Mouse (Mus musculus): ENCODE results near the gene Zfp518a.

GRCm38 (mm10) chr19:40943552-40943951 is 49.0 kb downstream of the Zfp518a start:
- no peak for TF ChIP-seq CTCF (IDR thresholded peaks at IDR 0.05; ENCODE audit: low read depth)
- no peak for TF ChIP-seq EP300 (IDR thresholded peaks at IDR 0.05; ENCODE audit: low read depth)
